Mouse (Mus musculus): Measurements from ENCODE around the gene Cpox. TPM values are rescaled to one million over a fixed set of nuclear protein-coding genes. Genes with fewer than 3 reads are reported as not detected.

The Cpox gene
- polyA plus RNA-seq, 1 experiment from 2014 or later = 20.9 TPM

DNA sequence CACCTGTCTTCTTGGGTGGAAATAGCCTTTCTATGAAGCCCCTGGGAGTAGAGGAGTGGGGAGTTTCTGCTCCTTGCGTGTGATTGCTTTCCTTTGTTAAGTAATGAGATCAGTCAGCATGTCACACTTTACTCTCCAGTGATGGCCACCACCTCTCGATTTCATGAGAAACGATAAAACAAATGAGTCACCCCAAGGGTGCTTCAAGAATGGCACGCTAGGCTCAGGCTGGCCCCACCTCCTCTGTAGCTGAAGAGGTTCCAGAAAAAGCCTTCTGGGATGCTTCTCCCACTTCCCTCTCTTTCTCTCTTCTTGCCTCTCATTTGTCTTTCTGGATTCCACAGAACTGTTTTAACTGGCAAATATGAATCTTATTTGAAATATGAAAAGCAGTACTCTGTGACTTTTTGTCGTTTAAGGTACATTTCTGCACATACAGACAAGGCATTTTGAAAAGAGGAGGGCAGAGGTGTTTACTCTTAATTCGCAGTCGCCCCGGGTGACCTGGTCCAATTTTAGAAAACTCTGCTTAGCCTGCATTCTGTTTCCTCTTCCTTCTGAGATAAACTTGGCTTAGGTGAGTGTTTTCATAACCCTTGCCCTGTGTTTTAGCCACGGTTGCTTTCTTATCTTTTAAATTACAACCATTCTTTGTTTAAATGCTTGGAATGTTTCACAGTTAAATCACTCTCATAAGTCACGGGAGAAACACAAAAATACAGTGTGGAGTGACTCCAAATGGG is 33.5 kb downstream of the Cpox start:
- no peak overlapping the region for H3K9ac ChIP-seq
- no peak for ATAC-seq (ENCODE audit: low FRiP score, low read depth)
- H3K27ac ChIP-seq = no peak overlapping the region
- H3K4me1 ChIP-seq = no peaks in the 10 kb centered on the region
- no peaks in the 10 kb centered on the region for H3K9me3 ChIP-seq
- whole genome bisulfite sequencing = 43% methylated on average over 10 of the region's 10 CpGs
- H3K36me3 ChIP-seq = no peaks in the 10 kb centered on the region
- no peak overlapping the region for H3K4me3 ChIP-seq
- H3K27me3 ChIP-seq = no peaks in the 10 kb centered on the region
- no peak overlapping the region for H3K4me2 ChIP-seq (replicated peaks)

DNA sequence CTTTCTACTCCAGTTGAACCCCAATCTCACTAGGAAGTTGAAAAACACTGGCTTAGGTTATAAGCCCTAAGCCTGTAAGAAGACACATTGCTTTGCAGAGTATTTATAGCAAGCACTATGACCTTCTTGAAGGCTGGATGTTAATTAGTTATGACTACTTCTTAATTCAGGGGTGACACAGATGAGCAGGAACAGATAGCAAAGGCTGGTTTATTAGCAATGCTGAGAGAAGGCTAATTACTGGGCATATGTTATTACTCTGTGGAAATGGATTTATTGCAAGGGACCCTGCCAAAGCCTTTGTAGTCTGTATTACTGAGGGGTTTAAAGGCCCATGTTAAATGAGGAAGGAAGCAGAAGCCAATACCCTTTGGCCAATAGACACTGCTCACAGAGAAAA is 34.9 kb downstream of the Cpox start:
- Histone ChIP-seq H3K9me3 (no peaks in the 10 kb centered on the region), H3K27me3 (no peaks in the 10 kb centered on the region), H3K9ac (no peak overlapping the region)

DNA sequence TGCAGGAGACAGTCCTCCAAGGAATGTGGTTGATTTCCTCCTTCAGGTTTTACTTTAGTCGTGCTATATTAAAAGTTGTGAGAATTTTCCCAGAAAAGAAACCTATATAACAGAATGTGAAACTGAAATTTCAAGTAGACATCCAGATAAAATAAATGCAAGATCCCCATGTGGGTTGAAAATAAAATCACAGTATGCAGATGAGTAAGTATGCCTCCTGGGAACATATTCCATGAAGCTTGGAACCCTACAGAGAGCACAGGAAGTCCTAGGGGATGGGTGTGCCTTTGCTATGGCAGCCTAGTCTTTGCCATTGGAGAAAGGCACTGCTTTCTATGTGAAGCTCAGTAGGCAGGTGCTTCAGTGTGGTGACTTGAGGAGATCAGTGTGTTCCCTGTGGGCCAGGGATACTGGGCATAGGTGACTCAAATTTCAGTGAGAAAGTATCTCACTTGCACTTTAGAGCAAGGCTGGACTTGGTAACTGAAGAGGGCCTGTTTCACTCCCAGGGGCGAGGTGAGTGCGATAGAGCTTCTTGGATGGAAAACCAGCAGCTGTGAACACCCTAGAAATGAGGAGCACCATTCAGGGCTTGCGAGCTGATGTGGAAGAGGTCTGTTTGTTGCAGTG is 37.3 kb downstream of the Cpox start:
- ATAC-seq (ENCODE audit: low FRiP score, low read depth) = no peak
- no peaks in the 10 kb centered on the region for H3K4me1 ChIP-seq
- H3K9me3 ChIP-seq = no peaks in the 10 kb centered on the region
- no peak overlapping the region for H3K9ac ChIP-seq
- no peak overlapping the region for H3K27ac ChIP-seq
- no peaks in the 10 kb centered on the region for H3K36me3 ChIP-seq
- WGBS = 87% methylated on average over 4 of the region's 4 CpGs
- H3K4me2 ChIP-seq (replicated peaks) = no peak overlapping the region
- no peak overlapping the region for H3K4me3 ChIP-seq
- H3K27me3 ChIP-seq = no peaks in the 10 kb centered on the region

More for the DNA sequence above, 34.9 kb downstream of the Cpox start:
- H3K4me1 ChIP-seq = no peaks in the 10 kb centered on the region
- no peak overlapping the region for H3K4me3 ChIP-seq
- ATAC-seq (ENCODE audit: low FRiP score, low read depth) = no peak
- H3K36me3 ChIP-seq = no peaks in the 10 kb centered on the region
- no peak overlapping the region for H3K27ac ChIP-seq
- no peak overlapping the region for H3K4me2 ChIP-seq (replicated peaks)

DNA sequence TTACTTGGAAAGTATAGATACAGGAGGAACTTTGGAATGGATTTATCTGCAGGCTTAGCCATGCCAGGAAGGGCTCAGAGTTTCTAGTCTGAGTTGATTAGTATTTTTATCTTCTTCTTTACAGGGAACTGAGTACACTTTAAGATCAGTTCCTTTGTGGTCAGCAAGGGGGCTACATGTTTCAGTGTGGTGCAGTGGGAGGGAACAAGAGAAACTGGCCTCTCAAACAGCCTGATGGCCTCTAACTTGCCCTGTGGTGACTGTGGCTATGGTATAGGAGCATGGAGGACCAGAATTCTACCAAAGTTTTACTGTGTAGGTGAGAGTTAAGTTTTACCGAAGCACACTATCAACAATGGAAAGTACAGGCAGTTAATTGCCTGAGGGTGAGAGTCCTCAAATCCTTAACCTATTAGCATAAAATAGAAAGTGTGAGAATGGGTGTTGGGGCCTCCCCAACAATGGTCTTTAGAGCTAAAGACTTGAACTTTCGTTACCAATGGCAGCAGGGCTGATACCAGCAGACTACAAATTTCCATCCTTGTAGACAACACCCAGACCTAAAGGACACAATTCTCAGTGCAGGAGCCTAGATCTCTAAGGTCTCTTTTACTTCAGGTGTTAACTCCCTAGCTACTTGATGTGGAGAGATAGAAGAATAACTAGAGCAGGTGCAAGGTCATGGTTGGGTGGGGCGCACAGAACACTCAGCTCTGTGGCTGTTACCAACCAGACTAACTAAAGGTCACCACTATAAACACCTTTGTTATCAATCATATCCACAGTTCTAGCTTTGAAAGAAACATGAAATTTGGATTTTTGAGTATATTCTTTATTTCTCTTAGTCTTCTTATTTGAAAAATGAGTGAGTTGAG is 38.7 kb downstream of the Cpox start:
- H3K27ac ChIP-seq = no peak overlapping the region
- no peaks in the 10 kb centered on the region for H3K4me1 ChIP-seq
- 84% methylated on average over 3 of the region's 3 CpGs for WGBS

DNA sequence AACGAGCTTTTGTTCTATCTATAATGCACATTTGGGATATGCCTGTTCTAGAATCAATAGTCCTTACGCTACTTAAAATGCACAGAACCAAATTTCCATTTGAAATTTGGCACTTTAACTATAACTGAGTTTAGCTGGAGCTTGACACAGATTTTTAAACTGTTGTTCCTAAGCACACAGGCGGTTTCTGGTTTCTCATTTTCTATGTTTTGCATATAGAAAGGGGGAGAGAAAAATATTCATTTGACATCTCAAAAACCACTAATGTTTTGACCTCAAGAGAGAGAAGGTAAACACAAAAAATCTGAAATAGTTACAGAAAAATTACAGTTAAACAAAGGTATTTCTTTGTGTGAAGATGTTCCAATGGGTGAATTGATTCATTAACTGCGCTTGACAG is 39.4 kb downstream of the Cpox start:
- Histone ChIP-seq H3K27ac (no peak overlapping the region), H3K9ac (no peak overlapping the region), H3K4me3 (no peak overlapping the region), H3K27me3 (no peaks in the 10 kb centered on the region), H3K4me2 (replicated peaks) (no peak overlapping the region), H3K36me3 (no peaks in the 10 kb centered on the region), H3K4me1 (no peaks in the 10 kb centered on the region), H3K9me3 (no peaks in the 10 kb centered on the region)
- ATAC-seq (ENCODE audit: low FRiP score, low read depth) = no peak
- 85% methylated on average over 4 of the region's 4 CpGs for WGBS

More for the DNA sequence above, 38.7 kb downstream of the Cpox start:
- H3K4me2 ChIP-seq (replicated peaks) = no peak overlapping the region
- no peak overlapping the region for H3K9ac ChIP-seq
- H3K4me3 ChIP-seq = no peak overlapping the region
- ATAC-seq (ENCODE audit: low FRiP score, low read depth) = no peak
- H3K27me3 ChIP-seq = no peaks in the 10 kb centered on the region
- no peaks in the 10 kb centered on the region for H3K9me3 ChIP-seq
- H3K36me3 ChIP-seq = no peaks in the 10 kb centered on the region

DNA sequence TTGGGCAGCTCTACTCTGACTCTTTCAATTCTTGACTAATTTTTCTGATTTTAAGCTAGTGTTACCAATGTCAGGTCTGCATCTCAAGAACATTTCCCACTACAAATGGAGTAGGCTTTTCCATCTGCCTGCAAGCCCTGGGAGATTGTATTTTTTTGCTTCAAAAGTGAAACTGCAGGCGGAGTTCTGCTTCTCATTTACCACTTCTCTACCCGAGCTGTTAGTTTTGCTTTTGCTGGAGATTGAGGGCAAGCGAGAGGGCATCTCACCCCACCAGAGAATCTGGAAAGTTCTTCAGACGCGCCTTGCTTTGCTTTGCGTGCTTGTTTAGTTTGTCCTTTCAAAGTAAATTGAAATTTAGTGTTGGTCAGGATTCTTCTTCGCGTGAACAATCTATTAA is 42.1 kb downstream of the Cpox start:
- H3K27me3 ChIP-seq = no peaks in the 10 kb centered on the region
- H3K27ac ChIP-seq = no peak overlapping the region
- no peak overlapping the region for H3K9ac ChIP-seq
- no peak for ATAC-seq (ENCODE audit: low FRiP score, low read depth)
- no peak overlapping the region for H3K4me3 ChIP-seq
- H3K4me2 ChIP-seq (replicated peaks) = no peak overlapping the region
- 69% methylated on average over 8 of the region's 8 CpGs for WGBS
- H3K9me3 ChIP-seq = no peaks in the 10 kb centered on the region
- no peaks in the 10 kb centered on the region for H3K36me3 ChIP-seq
- no peaks in the 10 kb centered on the region for H3K4me1 ChIP-seq

DNA sequence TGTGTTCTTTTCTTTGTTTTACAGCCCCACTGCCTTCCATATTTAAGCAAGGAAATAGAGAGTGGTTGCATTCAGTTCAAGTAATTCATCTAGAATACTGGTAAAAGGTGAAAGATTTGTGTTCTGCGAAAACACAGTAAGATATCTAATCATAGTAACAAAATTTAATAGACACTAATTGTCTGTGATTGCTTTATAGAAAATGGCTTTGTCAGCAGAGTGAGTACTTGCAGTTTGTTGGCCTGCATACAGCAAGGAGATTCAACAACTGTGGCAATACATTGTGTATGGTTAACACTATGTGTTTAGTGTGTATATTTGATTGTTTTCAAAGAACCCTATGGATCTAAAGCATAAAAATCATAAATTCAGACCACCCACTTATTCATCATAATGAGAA is 43.0 kb downstream of the Cpox start:
- Histone ChIP-seq H3K27me3 (no peaks in the 10 kb centered on the region), H3K9me3 (no peaks in the 10 kb centered on the region), H3K4me3 (no peak overlapping the region), H3K4me1 (no peaks in the 10 kb centered on the region), H3K9ac (no peak overlapping the region), H3K27ac (no peak overlapping the region), H3K4me2 (replicated peaks) (no peak overlapping the region), H3K36me3 (no peaks in the 10 kb centered on the region)
- ATAC-seq (ENCODE audit: low FRiP score, low read depth) = no peak
- 80% methylated on average over 1 of the region's 1 CpGs for WGBS

DNA sequence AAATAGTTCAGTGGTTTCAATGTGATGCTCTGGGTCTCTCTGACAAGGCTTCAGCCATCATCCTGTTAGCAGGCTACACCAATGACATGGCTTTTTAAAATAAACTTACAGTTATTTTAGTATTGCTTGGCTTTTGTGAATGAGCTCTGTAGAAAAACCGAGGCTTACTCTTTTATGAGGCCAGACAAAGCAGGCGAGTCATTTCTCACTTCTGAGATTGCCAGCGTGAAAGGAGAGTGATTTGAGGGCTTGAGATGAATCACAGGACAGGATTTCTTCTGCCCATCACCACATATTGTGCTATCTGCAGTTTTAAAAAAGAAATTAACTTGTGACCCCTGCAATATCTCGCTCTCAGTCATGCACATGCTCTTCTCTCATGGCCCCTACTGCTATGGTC is 44.9 kb downstream of the Cpox start:
- Histone ChIP-seq H3K27ac (no peak overlapping the region), H3K4me1 (no peaks in the 10 kb centered on the region), H3K36me3 (no peaks in the 10 kb centered on the region), H3K9ac (no peak overlapping the region), H3K27me3 (no peaks in the 10 kb centered on the region), H3K9me3 (no peaks in the 10 kb centered on the region), H3K4me2 (replicated peaks) (no peak overlapping the region), H3K4me3 (no peak overlapping the region)
- 70% methylated on average over 4 of the region's 4 CpGs for WGBS
- ATAC-seq (ENCODE audit: low FRiP score, low read depth) = no peak

DNA sequence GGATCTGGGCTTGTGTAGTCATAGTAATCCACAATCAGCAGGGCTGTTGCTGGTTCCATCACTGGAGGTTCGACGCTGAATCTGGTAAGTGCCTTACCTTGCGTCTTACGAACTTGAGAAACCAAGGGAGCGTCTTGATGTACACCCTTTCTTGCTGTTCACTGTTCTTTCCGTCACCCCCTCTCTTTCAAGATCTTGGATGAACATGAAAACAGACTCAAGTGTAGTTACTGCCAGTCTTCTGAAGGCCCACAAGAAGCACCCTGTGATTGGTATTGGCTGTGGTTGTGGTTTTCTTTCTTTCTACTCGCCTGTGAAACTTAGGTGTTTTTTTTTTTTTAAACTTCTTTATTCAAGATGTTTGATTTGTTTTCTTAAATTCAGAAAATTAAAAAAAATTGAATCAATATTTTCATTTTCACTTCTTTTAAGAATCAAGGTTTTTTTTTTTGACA is 48.6 kb downstream of the Cpox start, which contains the start of gene Gpr15:
Gpr15 (minus strand) TSS at position 405 of the 455 bp plus-strand sequence.
- no peak within 1 kb of the TSS for H3K4me2 ChIP-seq (replicated peaks)
- no peaks in the 10 kb centered on the region for H3K36me3 ChIP-seq
- H3K4me1 ChIP-seq = no peaks in the 10 kb centered on the region
- H3K9ac ChIP-seq = no peak within 1 kb of the TSS
- no peak within 1 kb of the TSS for H3K4me3 ChIP-seq
- no peak for ATAC-seq (ENCODE audit: low FRiP score, low read depth)
- H3K9me3 ChIP-seq = no peaks in the 10 kb centered on the region
- no peak within 1 kb of the TSS for H3K27ac ChIP-seq
- 90% methylated on average over 7 of the region's 7 CpGs for WGBS
- H3K27me3 ChIP-seq = no peaks in the 10 kb centered on the region

DNA sequence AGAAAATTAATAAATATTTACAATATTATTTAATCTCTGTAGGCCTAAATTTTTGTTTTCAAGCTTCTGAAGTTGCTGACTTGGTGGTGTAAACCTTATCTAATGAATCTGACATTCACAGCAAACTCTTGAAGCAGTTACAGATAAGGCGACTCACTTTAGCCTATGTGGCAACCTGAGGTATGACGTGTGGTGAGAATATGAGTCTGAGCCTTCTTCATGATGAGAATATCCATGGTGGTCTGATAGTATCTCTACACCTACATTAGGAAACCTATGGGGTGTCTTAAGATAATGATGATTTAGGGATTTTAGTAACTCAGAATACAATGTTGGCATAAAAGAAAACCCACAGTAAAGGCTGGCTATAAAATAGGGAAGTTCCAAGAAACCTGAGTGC is 52.2 kb downstream of the Cpox start:
- no peaks in the 10 kb centered on the region for H3K9me3 ChIP-seq
- WGBS = 84% methylated on average over 2 of the region's 2 CpGs
- no peak overlapping the region for H3K4me3 ChIP-seq
- no peaks in the 10 kb centered on the region for H3K4me1 ChIP-seq
- no peaks in the 10 kb centered on the region for H3K36me3 ChIP-seq
- H3K9ac ChIP-seq = no peak overlapping the region
- no peaks in the 10 kb centered on the region for H3K27me3 ChIP-seq
- ATAC-seq (ENCODE audit: low FRiP score, low read depth) = no peak
- no peak overlapping the region for H3K27ac ChIP-seq
- H3K4me2 ChIP-seq (replicated peaks) = no peak overlapping the region

DNA sequence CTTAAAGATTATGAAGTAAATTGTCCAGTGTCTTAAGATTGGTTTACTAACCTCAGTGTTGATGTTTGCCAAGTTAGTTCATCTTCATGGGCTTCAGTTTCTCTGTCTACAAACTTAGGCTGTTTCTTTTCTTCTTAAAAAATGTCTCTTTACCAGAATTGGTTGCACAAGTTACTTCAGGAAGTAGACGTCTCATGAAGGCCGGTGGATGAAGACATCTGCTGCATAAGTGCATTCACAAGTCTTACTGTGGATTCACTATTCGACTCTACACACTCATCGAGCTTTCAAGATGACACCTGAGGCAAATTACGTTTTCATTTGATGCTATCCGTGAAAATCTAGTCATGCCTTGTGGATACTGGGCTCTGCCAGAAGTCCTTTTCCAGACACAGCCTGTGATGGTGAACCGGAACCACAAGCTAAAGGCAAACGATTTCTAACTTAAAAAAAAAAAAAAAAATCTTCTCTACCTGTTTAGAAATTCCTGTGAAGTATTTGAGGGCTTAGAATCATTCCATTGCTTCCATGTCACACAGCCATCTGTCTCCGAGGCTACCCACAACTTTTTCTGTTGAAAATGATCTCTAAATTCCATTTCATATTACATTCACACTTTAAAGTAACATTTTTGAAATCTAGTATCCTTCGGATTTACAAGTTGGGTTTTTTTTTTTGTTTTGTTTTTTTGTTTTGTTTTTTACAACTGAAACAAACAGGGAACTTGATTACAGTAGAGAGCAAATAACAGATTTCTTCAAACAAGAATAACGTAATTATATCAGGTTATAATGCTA is 56.8 kb downstream of the Cpox start:
- peaks cover 22% of the 10 kb centered on the region for H3K36me3 ChIP-seq
- peak overlapping the region; percentile 79 for H3K4me3 ChIP-seq
- no peak for ATAC-seq (ENCODE audit: low FRiP score, low read depth)
- H3K9me3 ChIP-seq = no peaks in the 10 kb centered on the region
- H3K4me2 ChIP-seq (replicated peaks) = peak overlapping the region; percentile 54
- H3K27ac ChIP-seq = no peak overlapping the region
- no peak overlapping the region for H3K9ac ChIP-seq
- 81% methylated on average over 11 of the region's 11 CpGs for WGBS
- no peaks in the 10 kb centered on the region for H3K27me3 ChIP-seq
- peaks cover 7% of the 10 kb centered on the region for H3K4me1 ChIP-seq
